Mouse (Mus musculus): ENCODE measurements around the gene Ttc23. TPM values are rescaled to one million over a fixed set of nuclear protein-coding genes. Genes with fewer than 3 reads are reported as not detected.
A peak's percentile ranks its signal among the peaks of the same experiment; 100 is the strongest.

The Ttc23 gene
- polyA plus RNA-seq (2014; fragmentation: Nextera tagmentation; extraction: Ambion mirVana): 33.5 and 35.7 TPM in 2 replicates

- DNase-seq (peak; percentile 91), ATAC-seq (ENCODE audit: insufficient read depth) (peak; percentile 18; the same call in 1 of the 2 replicates)
- Histone ChIP-seq H3K4me1 (ENCODE audit: insufficient read depth) (0 out of 2 replicates have a peak, but pooled peaks cover 9% of the 10 kb centered on the region), H3K36me3 (ENCODE audit: insufficient read depth) (no peaks in the 10 kb centered on the region), H3K9ac (peak within 1 kb of the TSS; percentile 68), H3K27me3 (ENCODE audit: insufficient read depth, low read length) (no peaks in the 10 kb centered on the region), H3K4me2 (peak within 1 kb of the TSS; percentile 72), H3K4me3 (ENCODE audit: low read depth, low read length) (peak within 1 kb of the TSS; percentile 61), H3K9me3 (ENCODE audit: low read depth, low read length) (no peaks in the 10 kb centered on the region), H3K27ac (ENCODE audit: low read depth) (peak within 1 kb of the TSS; percentile 80)
- WGBS: under 1% methylated on average over 5 of the region's 5 CpGs
- no peak for TF ChIP-seq CTCF (IDR thresholded peaks at IDR 0.05; ENCODE audit: low read depth)
Measured at GRCm38 (mm10) chr7:67647277-67647676, at the start of gene Ttc23. TSS of gene Ttc23 (plus strand) at chr7:67647410.

DNA sequence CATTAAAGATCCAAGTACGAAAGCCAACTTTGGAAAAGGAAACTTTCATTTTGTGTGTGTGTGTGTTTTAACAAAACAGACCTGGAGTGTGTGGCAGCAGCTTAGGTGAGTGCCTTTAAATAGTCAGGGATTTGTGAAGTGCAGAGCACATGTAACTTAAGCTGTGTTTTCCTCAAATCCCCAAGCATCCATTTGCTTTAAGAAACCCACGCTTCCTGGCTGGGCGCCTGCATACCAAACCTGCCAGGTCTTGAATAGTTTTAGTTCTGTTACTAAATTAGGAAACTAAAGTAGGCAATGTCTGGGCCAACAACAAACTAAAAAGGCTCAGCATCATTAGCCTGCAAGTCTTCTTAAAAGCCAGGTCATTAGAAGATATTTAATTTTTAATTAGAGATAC is 49.2 kb upstream of the Ttc23 start:
- H3K27me3 ChIP-seq (ENCODE audit: insufficient read depth, low read length): no peaks in the 10 kb centered on the region
- peak; percentile 55 for DNase-seq
- no peak for TF ChIP-seq CTCF (IDR thresholded peaks at IDR 0.05; ENCODE audit: low read depth)
- no peak overlapping the region for H3K27ac ChIP-seq (ENCODE audit: low read depth)
- no peak for ATAC-seq (ENCODE audit: insufficient read depth)
- H3K4me1 ChIP-seq (ENCODE audit: insufficient read depth): no peaks in the 10 kb centered on the region
- no peak overlapping the region for H3K4me2 ChIP-seq
- no peaks in the 10 kb centered on the region for H3K9me3 ChIP-seq (ENCODE audit: low read depth, low read length)
- no peak overlapping the region for H3K4me3 ChIP-seq (ENCODE audit: low read depth, low read length)
- H3K9ac ChIP-seq: no peak overlapping the region
- H3K36me3 ChIP-seq (ENCODE audit: insufficient read depth): no peaks in the 10 kb centered on the region
- WGBS: 70% methylated on average over 3 of the region's 3 CpGs

GRCm38 (mm10) chr7:67605114-67605513 is 42.1 kb upstream of the Ttc23 start:
- Histone ChIP-seq H3K9me3 (ENCODE audit: low read depth, low read length) (no peaks in the 10 kb centered on the region), H3K4me1 (ENCODE audit: insufficient read depth) (no peaks in the 10 kb centered on the region), H3K9ac (no peak overlapping the region), H3K4me2 (no peak overlapping the region), H3K4me3 (ENCODE audit: low read depth, low read length) (no peak overlapping the region), H3K36me3 (ENCODE audit: insufficient read depth) (no peaks in the 10 kb centered on the region), H3K27me3 (ENCODE audit: insufficient read depth, low read length) (no peaks in the 10 kb centered on the region), H3K27ac (ENCODE audit: low read depth) (no peak overlapping the region)
- no peak for TF ChIP-seq CTCF (IDR thresholded peaks at IDR 0.05; ENCODE audit: low read depth)
- ATAC-seq (ENCODE audit: insufficient read depth) (no peak), DNase-seq (no peak)
- WGBS: 78% methylated on average over 6 of the region's 6 CpGs

DNA sequence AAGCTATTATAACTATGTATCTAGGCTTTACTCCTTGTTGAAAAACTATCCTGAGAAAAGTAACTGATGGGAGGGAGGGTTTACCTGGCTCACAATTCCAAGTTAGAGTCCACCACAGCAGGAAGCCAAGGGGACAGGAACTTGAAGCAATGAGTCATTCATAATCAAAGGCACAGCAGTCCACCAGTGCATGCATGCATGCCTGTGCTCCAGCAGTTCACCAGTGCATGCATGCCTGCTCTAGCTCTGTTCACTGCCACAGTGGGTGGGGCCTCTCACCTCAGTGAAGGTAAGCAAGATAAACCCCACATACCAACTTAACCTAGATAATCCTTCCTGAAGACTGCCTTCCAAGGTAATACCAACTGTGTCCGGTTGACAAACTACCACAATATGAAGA is 41.0 kb upstream of the Ttc23 start:
- H3K4me2 ChIP-seq: no peak overlapping the region
- H3K9ac ChIP-seq: no peak overlapping the region
- H3K27me3 ChIP-seq (ENCODE audit: insufficient read depth, low read length): no peaks in the 10 kb centered on the region
- no peak for ATAC-seq (ENCODE audit: insufficient read depth)
- H3K4me1 ChIP-seq (ENCODE audit: insufficient read depth): no peaks in the 10 kb centered on the region
- no peak for TF ChIP-seq CTCF (IDR thresholded peaks at IDR 0.05; ENCODE audit: low read depth)
- H3K27ac ChIP-seq (ENCODE audit: low read depth): no peak overlapping the region
- WGBS: 69% methylated on average over 1 of the region's 1 CpGs
- DNase-seq: no peak
- H3K36me3 ChIP-seq (ENCODE audit: insufficient read depth): no peaks in the 10 kb centered on the region
- H3K4me3 ChIP-seq (ENCODE audit: low read depth, low read length): no peak overlapping the region
- H3K9me3 ChIP-seq (ENCODE audit: low read depth, low read length): no peaks in the 10 kb centered on the region

DNA sequence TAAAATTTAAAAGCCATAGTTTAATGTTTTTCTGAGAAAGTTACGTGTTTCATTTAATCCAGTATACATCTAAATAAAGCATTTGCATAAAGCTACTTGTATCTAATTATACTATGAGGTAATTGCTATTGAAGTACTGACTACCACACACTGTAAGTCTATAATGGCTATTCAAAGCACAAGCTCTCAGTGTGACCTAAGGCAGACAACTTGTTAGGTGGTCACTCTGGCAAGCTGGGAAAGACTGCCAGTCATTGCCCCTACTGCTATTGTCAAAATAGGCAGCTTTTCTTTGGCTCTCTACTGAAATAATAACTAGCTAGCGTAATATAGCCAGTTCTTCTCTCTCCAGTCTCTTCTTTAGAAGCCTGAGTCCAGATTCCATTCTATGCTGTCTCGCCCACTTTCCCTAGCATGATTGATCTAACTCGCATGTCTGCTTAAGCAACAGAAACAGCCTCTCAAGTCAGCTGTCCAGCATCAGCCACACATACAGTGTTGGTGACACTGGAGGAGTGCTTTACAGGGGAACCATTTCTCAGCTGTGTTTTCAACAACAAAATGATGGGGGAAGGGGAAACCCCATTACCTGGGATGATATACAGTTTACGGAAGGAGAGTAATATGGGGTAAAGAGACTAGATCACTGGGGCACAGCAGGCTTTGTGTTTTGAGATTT is 39.4 kb upstream of the Ttc23 start:
- H3K27me3 ChIP-seq (ENCODE audit: insufficient read depth, low read length): no peaks in the 10 kb centered on the region
- no peaks in the 10 kb centered on the region for H3K36me3 ChIP-seq (ENCODE audit: insufficient read depth)
- H3K4me3 ChIP-seq (ENCODE audit: low read depth, low read length): no peak overlapping the region
- H3K9me3 ChIP-seq (ENCODE audit: low read depth, low read length): no peaks in the 10 kb centered on the region
- WGBS: 40% methylated on average over 5 of the region's 5 CpGs
- H3K4me2 ChIP-seq: no peak overlapping the region
- no peak overlapping the region for H3K9ac ChIP-seq
- no peak for TF ChIP-seq CTCF (IDR thresholded peaks at IDR 0.05; ENCODE audit: low read depth)
- ATAC-seq (ENCODE audit: insufficient read depth) (peak; percentile 54; the same call in 1 of the 2 replicates), DNase-seq (peak; percentile 74)
- H3K27ac ChIP-seq (ENCODE audit: low read depth): no peak overlapping the region
- H3K4me1 ChIP-seq (ENCODE audit: insufficient read depth): no peaks in the 10 kb centered on the region

DNA sequence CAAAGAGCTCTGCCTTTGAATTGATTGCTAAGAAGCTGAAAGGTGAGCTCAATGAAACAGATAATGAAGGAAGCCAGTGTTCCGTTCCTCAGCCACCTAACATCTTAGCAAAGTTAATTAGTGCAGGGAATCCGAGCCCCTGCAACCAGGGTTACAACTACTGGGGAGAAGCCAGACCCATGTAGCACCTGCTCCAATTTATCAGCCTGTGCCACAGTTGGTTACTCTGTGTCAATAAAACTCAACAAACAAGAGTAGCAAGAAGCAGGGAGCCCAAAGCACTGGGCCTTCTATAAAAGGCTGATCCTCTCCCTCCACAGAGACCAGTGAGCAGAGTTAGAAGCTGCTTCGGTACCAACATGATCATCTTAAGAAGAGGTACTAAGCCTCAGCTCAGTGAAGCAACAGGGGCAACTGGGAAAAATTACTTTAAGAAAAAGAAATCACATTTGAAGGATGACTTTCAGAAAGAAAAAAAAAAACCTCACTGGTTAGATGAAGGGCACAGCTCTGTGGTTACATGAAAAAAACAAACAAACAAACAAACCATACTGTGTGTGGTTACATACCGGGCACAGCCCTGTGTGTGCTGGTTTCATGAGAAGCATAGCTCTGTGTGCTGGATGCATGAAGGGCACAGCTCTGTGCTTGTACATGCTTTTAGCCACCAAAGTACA is 38.7 kb upstream of the Ttc23 start:
- no peak overlapping the region for H3K27ac ChIP-seq (ENCODE audit: low read depth)

GRCm38 (mm10) chr7:67613795-67614463 is 33.3 kb upstream of the Ttc23 start:
- DNase-seq (peak; percentile 37), ATAC-seq (ENCODE audit: insufficient read depth) (no peak)
- H3K4me2 ChIP-seq: no peak overlapping the region
- H3K36me3 ChIP-seq (ENCODE audit: insufficient read depth): no peaks in the 10 kb centered on the region
- 61% methylated on average over 10 of the region's 10 CpGs for WGBS
- no peak overlapping the region for H3K27ac ChIP-seq (ENCODE audit: low read depth)
- no peaks in the 10 kb centered on the region for H3K9me3 ChIP-seq (ENCODE audit: low read depth, low read length)
- no peak overlapping the region for H3K9ac ChIP-seq
- no peaks in the 10 kb centered on the region for H3K27me3 ChIP-seq (ENCODE audit: insufficient read depth, low read length)
- H3K4me1 ChIP-seq (ENCODE audit: insufficient read depth): no peaks in the 10 kb centered on the region
- no peak overlapping the region for H3K4me3 ChIP-seq (ENCODE audit: low read depth, low read length)
- TF ChIP-seq CTCF (IDR thresholded peaks at IDR 0.05; ENCODE audit: low read depth): no peak

More for the DNA sequence above, 38.7 kb upstream of the Ttc23 start:
- no peak for ATAC-seq (ENCODE audit: insufficient read depth)
- WGBS: 47% methylated on average over 4 of the region's 4 CpGs
- Histone ChIP-seq H3K4me2 (no peak overlapping the region), H3K36me3 (ENCODE audit: insufficient read depth) (no peaks in the 10 kb centered on the region), H3K27me3 (ENCODE audit: insufficient read depth, low read length) (no peaks in the 10 kb centered on the region), H3K9me3 (ENCODE audit: low read depth, low read length) (no peaks in the 10 kb centered on the region), H3K4me3 (ENCODE audit: low read depth, low read length) (no peak overlapping the region), H3K4me1 (ENCODE audit: insufficient read depth) (no peaks in the 10 kb centered on the region), H3K9ac (no peak overlapping the region)
- no peak for TF ChIP-seq CTCF (IDR thresholded peaks at IDR 0.05; ENCODE audit: low read depth)
- DNase-seq: no peak
